Mouse (Mus musculus): ENCODE results near the gene Klhl42. TPM values are rescaled to one million over a fixed set of nuclear protein-coding genes. Genes with fewer than 3 reads are reported as not detected.

Klhl42 gene
- total RNA-seq (2023): 1 to 10 TPM; 3.8 to 4.9 TPM

DNA sequence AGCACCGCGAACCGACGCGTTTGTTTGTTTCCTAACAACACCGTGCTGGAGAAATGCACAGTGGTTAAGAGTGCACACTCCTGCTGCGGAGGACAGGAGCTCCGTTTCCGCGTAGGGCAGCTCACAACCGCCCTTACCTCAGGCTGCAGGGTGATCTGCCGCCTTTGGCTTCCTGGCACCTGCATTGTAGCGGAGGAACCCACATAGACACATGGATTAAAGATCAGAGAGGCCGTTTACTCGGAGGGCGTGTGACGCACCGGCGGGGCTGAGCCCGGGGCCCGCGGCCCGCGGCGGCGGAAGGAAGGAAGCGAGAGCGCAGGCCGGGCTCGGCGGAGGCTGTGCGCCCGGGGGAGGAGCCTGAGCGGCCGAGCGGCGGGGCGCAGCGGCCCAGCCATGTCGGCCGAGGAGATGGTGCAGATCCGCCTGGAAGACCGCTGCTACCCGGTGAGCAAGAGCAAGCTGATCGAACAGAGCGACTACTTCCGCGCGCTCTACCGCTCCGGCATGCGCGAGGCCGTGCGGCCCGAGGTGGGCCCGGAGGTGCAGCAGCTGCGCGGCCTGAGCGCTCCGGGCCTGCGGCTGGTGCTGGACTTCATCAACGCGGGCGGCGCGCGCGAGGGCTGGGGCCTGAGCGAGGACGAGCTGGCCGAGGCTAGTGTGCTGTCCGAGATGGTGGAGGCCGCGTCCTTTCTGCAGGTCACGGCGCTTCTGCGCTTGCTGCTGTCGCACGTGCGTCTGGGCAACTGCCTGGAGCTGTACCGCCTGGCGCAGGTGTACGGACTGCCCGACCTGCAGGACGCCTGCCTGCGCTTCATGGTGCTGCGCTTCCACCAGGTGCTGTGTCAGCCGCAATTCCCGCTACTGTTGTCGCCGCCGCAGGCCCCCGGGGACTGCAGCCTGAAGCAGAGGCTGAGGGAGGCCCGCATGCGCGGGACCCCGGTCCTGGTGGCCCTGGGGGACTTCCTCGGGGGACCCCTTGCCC is at the start of gene Klhl42:
Klhl42 (plus strand) TSS at position 244 of the 985 bp plus-strand sequence.

DNA sequence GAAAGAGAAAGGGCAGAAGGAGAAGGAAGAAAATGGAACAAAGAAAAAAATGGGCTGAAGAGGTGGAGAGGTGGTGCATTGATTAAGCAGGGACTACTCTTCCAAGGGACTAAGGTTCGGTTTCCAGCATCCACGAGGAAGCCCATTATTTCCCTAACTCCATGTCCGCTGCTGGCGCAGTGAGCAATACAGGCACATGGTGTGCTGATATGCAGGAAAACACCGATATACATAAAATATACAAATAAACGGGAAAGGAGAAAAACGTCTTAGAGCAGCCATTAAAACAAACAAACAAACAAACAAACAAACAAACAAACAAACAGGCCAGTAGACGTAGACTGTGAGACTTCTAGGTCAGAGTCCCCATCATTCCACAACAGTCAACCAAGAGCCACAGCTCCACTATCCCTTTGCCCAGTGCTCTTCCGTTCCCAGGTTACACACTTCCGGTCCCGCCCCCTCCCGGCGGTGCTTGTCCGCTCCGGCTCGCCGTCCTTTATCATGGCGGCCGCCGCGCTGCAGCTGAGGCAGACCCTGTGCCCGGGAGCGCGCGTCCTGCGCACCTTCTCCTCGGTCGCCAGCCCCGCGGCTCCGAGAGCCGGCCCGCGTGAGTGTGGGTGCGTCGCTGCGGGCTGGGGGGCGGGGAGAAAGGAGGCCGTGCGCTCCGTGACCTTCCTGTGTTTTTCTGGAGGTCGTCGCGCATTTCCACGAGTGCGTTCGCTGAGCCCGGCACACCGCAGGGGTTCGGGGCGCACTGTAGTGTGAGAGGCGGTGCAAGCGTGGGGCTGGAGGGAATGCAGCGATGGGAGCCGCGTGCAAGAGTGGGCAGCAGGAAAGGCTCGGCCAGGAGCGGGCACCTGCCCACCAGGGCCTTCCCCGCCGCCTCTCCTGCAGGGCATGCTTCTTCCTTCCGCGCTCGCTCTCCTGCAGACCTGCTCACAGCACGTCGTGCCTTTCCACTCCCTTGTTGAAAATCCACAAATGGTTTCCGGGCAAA is 48.6 kb upstream of the Klhl42 start, which contains the start of gene Mrps35:
Mrps35 (plus strand) TSS at position 474 of the 1,000 bp plus-strand sequence.

DNA sequence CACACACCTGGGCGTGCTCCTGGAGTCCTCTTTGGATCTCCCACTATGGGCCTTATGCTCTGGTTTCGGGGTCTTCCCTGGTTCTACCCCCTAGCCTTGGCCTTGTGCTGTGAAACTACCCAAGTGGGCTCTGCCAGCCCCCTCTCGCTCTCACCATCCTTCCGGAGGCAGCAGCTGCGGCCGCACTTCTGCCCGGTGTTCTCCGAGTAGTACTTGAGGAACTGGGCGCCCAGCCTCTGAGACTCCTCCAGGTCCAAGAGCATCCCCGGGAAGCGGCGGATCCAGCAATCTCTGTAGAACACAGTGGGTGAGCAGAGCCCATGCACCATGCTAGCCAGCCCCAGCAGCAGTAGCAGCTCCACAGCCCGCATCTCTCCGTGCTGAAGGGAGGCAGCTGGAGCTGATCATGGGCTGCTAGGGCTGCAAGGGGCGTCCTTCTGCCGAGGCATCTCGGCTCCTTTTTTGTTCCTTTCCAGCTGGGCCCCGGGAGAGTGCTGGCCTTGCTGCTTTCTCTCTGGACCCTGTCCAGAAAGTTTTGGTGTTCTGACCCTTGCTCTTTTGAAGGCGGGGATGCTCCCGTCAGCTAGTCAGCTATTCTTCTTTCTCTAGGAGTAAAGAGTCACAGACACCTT is 4.5 kb upstream of the Klhl42 start, which contains the start of gene Mansc4:
Mansc4 (minus strand) TSS at position 439 of the 632 bp plus-strand sequence.

Other genes with a start within 250 kb of the Klhl42 start
- not detected for gene Smco2, start 241.3 kb upstream of the Klhl42 start, total RNA-seq (2023)
- gene Ppfibp1, start 202.9 kb upstream of the Klhl42 start, total RNA-seq (2023): 10 to 100 TPM in 1 of 2 experiments, 1 to 10 TPM in 1; 9.4 to 11.0 TPM
- not detected for gene 1700034J05Rik, start 137.0 kb upstream of the Klhl42 start, total RNA-seq (2023)
- gene Rep15, start 58.8 kb upstream of the Klhl42 start, total RNA-seq (2023): under 1 TPM in 1 of 2 experiments, not detected in 1; 0.47 TPM
- gene Mrps35, start 48.6 kb upstream of the Klhl42 start, total RNA-seq (2023): 10 to 100 TPM; 24.5 to 36.7 TPM
- not detected for gene Mansc4, start 4.3 kb upstream of the Klhl42 start, total RNA-seq (2023)
- gene Pthlh, start 172.8 kb downstream of the Klhl42 start, total RNA-seq (2023): not detected